In the genomic region with DNA sequence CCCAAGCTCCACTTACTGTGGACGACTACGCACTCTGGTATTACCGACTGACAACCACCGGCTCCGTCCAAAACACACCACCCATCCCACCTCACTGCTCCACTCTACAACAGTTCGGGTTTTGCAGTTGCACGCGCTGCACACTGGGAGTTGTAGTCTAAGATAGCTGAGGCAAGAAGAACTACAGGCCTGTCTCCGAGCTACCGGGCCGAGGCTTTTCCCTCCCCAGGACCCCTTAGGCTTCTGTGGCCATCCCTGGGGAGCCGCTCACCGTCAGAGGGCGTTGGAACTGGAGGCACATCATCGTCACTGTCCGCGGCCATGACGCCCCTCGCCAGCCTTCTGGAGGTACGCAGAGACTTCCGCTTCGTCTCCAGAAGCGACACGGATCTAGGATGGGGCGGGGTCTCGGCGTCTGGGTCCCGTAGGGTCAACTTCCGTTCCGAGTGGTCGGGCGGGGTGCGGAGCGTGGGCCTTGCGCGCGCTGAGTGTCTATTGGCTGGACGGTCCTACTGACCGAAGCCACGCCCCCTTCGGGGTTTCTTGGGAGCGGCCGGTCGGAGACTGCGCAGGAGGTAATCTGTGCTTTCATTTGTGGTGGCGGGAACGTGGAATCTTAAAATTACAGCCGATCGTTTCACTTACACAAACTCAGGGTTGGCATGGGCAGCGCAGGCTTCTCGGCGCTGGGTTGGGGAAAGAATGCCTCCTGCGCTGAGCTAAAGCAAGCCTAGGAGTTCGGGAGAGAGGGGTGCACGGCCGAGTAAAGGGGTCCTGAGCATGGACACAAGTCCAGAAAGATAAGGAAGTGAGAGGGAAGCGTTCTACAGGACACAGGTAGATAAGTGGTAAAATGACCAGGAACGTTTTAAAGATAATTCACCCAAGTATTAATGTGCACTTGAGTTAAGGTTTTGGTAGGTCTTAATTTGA, we compare ENCODE assay signal across 8 mouse cellular contexts. TPM values are rescaled to one million over a fixed set of nuclear protein-coding genes. Genes with fewer than 3 reads are reported as not detected.
DNase-seq lines count a peak whose midpoint lies in the region; ATAC-seq lines count a peak whose summit lies in the region.

A gene (minus strand): TSS at position 444 of the 933 bp plus-strand sequence.
A gene (plus strand): TSS at position 527 of the 933 bp plus-strand sequence.

- H3K27ac ChIP-seq in heart, embryonic 13.5 days (replicated peaks) = peak within 1 kb of the TSS; percentile 89
- H3K27ac ChIP-seq in liver, embryonic 12.5 days = peak within 1 kb of the TSS; percentile 86
- H3K27ac ChIP-seq in stomach, embryonic 15.5 days = peak within 1 kb of the TSS; percentile 85

- H3K27me3 ChIP-seq in heart, embryonic 13.5 days (replicated peaks) = no peaks in the 10 kb centered on the region
- H3K27me3 ChIP-seq in liver, embryonic 12.5 days (replicated peaks) = no peaks in the 10 kb centered on the region
- H3K27me3 ChIP-seq in stomach, embryonic 15.5 days (replicated peaks) = no peaks in the 10 kb centered on the region

- peaks cover 36% of the 10 kb centered on the region for H3K36me3 ChIP-seq in heart, embryonic 13.5 days
- peaks cover 34% of the 10 kb centered on the region for H3K36me3 ChIP-seq in liver, embryonic 12.5 days
- H3K36me3 ChIP-seq in stomach, embryonic 15.5 days = peaks cover 15% of the 10 kb centered on the region

- ATAC-seq in erythroid progenitor cell, adult 5-6 weeks (replicated peaks; ENCODE audit: low FRiP score, poor library complexity, severe bottlenecking) = peak; percentile 97
- peak; percentile 92 for ATAC-seq in heart, embryonic 13.5 days (ENCODE audit: extremely low read depth, insufficient number of reproducible peaks, low FRiP score, low TSS enrichment)
- ATAC-seq in liver, embryonic 12.5 days = peak; percentile 96
- ATAC-seq in stomach, embryonic 15.5 days (ENCODE audit: insufficient read depth, low FRiP score, low read depth) = peak; percentile 98

- peak; percentile 96 for DNase-seq in CD4-positive helper T cell, adult 2 months (ENCODE audit: low read depth, low spot score)
- peak; percentile 91 for DNase-seq in brain, embryonic 18.5 days (ENCODE audit: low read depth, low spot score)
- peak; percentile 97 for DNase-seq in kidney, postnatal 10 days
- peak; percentile 90 to 91 for DNase-seq in natural killer cell, adult 2 months (ENCODE audit: low spot score in 2 of 2)

- H3K4me3 ChIP-seq in heart, embryonic 13.5 days = peak within 1 kb of the TSS; percentile 75
- peak within 1 kb of the TSS; percentile 75 for H3K4me3 ChIP-seq in liver, embryonic 12.5 days
- peak within 1 kb of the TSS; percentile 60 for H3K4me3 ChIP-seq in stomach, embryonic 15.5 days (replicated peaks)

- under 1% methylated on average over 58 of the region's 58 CpGs for WGBS in heart, embryonic 13.5 days
- under 1% methylated on average over 58 of the region's 58 CpGs for WGBS in liver, embryonic 12.5 days (ENCODE audit: insufficient replicate concordance)
- under 1% methylated on average over 58 of the region's 58 CpGs for WGBS in stomach, embryonic 15.5 days

- H3K9me3 ChIP-seq in heart, embryonic 13.5 days = no peaks in the 10 kb centered on the region
- H3K9me3 ChIP-seq in liver, embryonic 12.5 days (replicated peaks) = no peaks in the 10 kb centered on the region
- no peaks in the 10 kb centered on the region for H3K9me3 ChIP-seq in stomach, embryonic 15.5 days

- H3K4me2 ChIP-seq in heart, embryonic 13.5 days = peak within 1 kb of the TSS; percentile 78
- peak within 1 kb of the TSS; percentile 75 for H3K4me2 ChIP-seq in liver, embryonic 12.5 days
- H3K4me2 ChIP-seq in stomach, embryonic 15.5 days = peak within 1 kb of the TSS; percentile 67

- H3K4me1 ChIP-seq in heart, embryonic 13.5 days = peaks cover 10% of the 10 kb centered on the region
- H3K4me1 ChIP-seq in liver, embryonic 12.5 days = peaks cover 16% of the 10 kb centered on the region
- peaks cover 9% of the 10 kb centered on the region; the same call in 1 of the 2 replicates for H3K4me1 ChIP-seq in stomach, embryonic 15.5 days

- peak within 1 kb of the TSS; percentile 91 for H3K9ac ChIP-seq in heart, embryonic 13.5 days
- peak within 1 kb of the TSS; percentile 78 for H3K9ac ChIP-seq in liver, embryonic 12.5 days
- peak within 1 kb of the TSS; percentile 64 for H3K9ac ChIP-seq in stomach, embryonic 15.5 days

RNA-seq across cellular contexts. Expression of the first gene that starts in this region (rescaled TPM):
- total RNA-seq in erythroid progenitor cell, adult 5-6 weeks (2015; ENCODE audit: low replicate concordance) = 4.6 and 6.8 TPM in 2 replicates
- 4.1 and 27.0 TPM in 2 replicates for total RNA-seq in erythroid progenitor cell, adult 5-6 weeks (2017; ENCODE audit: low replicate concordance)
- polyA plus RNA-seq in heart, embryonic 13.5 days (2015; fragmentation: Nextera tagmentation; extraction: Ambion mirVana) = 19.8 and 21.1 TPM in 2 replicates
- 20.8 and 22.9 TPM in 2 replicates for polyA plus RNA-seq in liver, embryonic 12.5 days (2016; fragmentation: Nextera tagmentation; extraction: Ambion mirVana)
- polyA plus RNA-seq in stomach, embryonic 15.5 days (2015; fragmentation: Nextera tagmentation; extraction: Ambion mirVana) = 32.5 and 33.0 TPM in 2 replicates

RNA-seq across cellular contexts. Expression of the second gene that starts in this region (rescaled TPM):
- 0.84 and 9.4 TPM in 2 replicates for total RNA-seq in erythroid progenitor cell, adult 5-6 weeks (2015; ENCODE audit: low replicate concordance)
- 1.2 TPM in 1 of 2 replicates, not detected in the other for total RNA-seq in erythroid progenitor cell, adult 5-6 weeks (2017; ENCODE audit: low replicate concordance)
- polyA plus RNA-seq in heart, embryonic 13.5 days (2015; fragmentation: Nextera tagmentation; extraction: Ambion mirVana) = 7.8 and 8.5 TPM in 2 replicates
- polyA plus RNA-seq in liver, embryonic 12.5 days (2016; fragmentation: Nextera tagmentation; extraction: Ambion mirVana) = 4.8 and 6.2 TPM in 2 replicates
- 11.9 and 13.2 TPM in 2 replicates for polyA plus RNA-seq in stomach, embryonic 15.5 days (2015; fragmentation: Nextera tagmentation; extraction: Ambion mirVana)

Comparison
In these comparisons a context has a peak if more than half of its experiments do, and no peak if none do; other contexts are left out.
1. Peak in every context shown above with its lines: DNase-seq, ATAC-seq, H3K4me3 ChIP-seq and H3K27ac ChIP-seq.